Mouse (Mus musculus): ENCODE data around the gene Adat1. TPM values are rescaled to one million over a fixed set of nuclear protein-coding genes. Genes with fewer than 3 reads are reported as not detected.

Adat1 gene
- total RNA-seq, 1 experiment = 11.0 TPM

- H3K4me3 ChIP-seq (ENCODE audit: insufficient read depth in 1 of 2, low read depth in 1 of 2, low read length in 2 of 2, poor library complexity in 1 of 2, severe bottlenecking in 1 of 2) = no peak overlapping the region
- peaks cover 50% of the 10 kb centered on the region for H3K36me3 ChIP-seq (ENCODE audit: control insufficient read depth, insufficient read depth, low read length, poor library complexity, severe bottlenecking)
- TF ChIP-seq CHD2 (IDR thresholded peaks at IDR 0.05; ENCODE audit: low read depth, low read length) (no peak), ZC3H11A (IDR thresholded peaks at IDR 0.05; ENCODE audit: borderline replicate concordance, low read depth, low read length) (no peak), ZNF384 (IDR thresholded peaks at IDR 0.05; ENCODE audit: low read depth, low read length) (no peak), HCFC1 (IDR thresholded peaks at IDR 0.05; ENCODE audit: borderline replicate concordance, insufficient read depth, low read length) (no peak), MAFK (IDR thresholded peaks at IDR 0.05; ENCODE audit: insufficient read depth, low read depth, low read length) (no peak)
- no peak for DNase-seq (ENCODE audit: low read depth, low spot score)
- in situ Hi-C loops (cut with MboI; ENCODE audit: low sequenced_read_pairs in 2 of 2, unreplicated experiment in 2 of 2) = no loop called here
- H3K4me1 ChIP-seq (ENCODE audit: control insufficient read depth in 2 of 2, insufficient read depth in 2 of 2, low read length in 2 of 2, poor library complexity in 1 of 2) = peaks cover 0 to 2% of the 10 kb centered on the region in 2 experiments; a peak in 1 of 4 replicates
- no peaks in the 10 kb centered on the region for H3K9me3 ChIP-seq (ENCODE audit: control insufficient read depth, insufficient read depth, low read depth, low read length)
- no peak overlapping the region for H3K27ac ChIP-seq (ENCODE audit: insufficient read depth, low read depth, low read length, poor library complexity, severe bottlenecking)
- no peak overlapping the region for H3K9ac ChIP-seq (ENCODE audit: insufficient read depth, low read depth, low read length, poor library complexity, severe bottlenecking)
Observed at GRCm38 (mm10) chr8:111982116-111982515, 10.0 kb downstream of the Adat1 start.

GRCm38 (mm10) chr8:111978147-111978546 lies 14.0 kb downstream of the Adat1 start:
- TF ChIP-seq CHD2 (IDR thresholded peaks at IDR 0.05; ENCODE audit: low read depth, low read length) (no peak), ZC3H11A (IDR thresholded peaks at IDR 0.05; ENCODE audit: borderline replicate concordance, low read depth, low read length) (no peak), HCFC1 (IDR thresholded peaks at IDR 0.05; ENCODE audit: borderline replicate concordance, insufficient read depth, low read length) (no peak), MAFK (IDR thresholded peaks at IDR 0.05; ENCODE audit: insufficient read depth, low read depth, low read length) (no peak), ZNF384 (IDR thresholded peaks at IDR 0.05; ENCODE audit: low read depth, low read length) (no peak)
- H3K4me3 ChIP-seq (ENCODE audit: insufficient read depth in 1 of 2, low read depth in 1 of 2, low read length in 2 of 2, poor library complexity in 1 of 2, severe bottlenecking in 1 of 2) = no peak overlapping the region
- no peak overlapping the region for H3K27ac ChIP-seq (ENCODE audit: insufficient read depth, low read depth, low read length, poor library complexity, severe bottlenecking)
- H3K36me3 ChIP-seq (ENCODE audit: control insufficient read depth, insufficient read depth, low read length, poor library complexity, severe bottlenecking) = peaks cover 53% of the 10 kb centered on the region
- peaks cover 0 to 3% of the 10 kb centered on the region in 2 experiments; a peak in 1 of 4 replicates for H3K4me1 ChIP-seq (ENCODE audit: control insufficient read depth in 2 of 2, insufficient read depth in 2 of 2, low read length in 2 of 2, poor library complexity in 1 of 2)
- H3K9me3 ChIP-seq (ENCODE audit: control insufficient read depth, insufficient read depth, low read depth, low read length) = no peaks in the 10 kb centered on the region
- in situ Hi-C loops (cut with MboI; ENCODE audit: low sequenced_read_pairs in 2 of 2, unreplicated experiment in 2 of 2) = no loop called here
- no peak overlapping the region for H3K9ac ChIP-seq (ENCODE audit: insufficient read depth, low read depth, low read length, poor library complexity, severe bottlenecking)
- DNase-seq (ENCODE audit: low read depth, low spot score) = no peak

- peaks cover 48% of the 10 kb centered on the region for H3K36me3 ChIP-seq (ENCODE audit: control insufficient read depth, insufficient read depth, low read length, poor library complexity, severe bottlenecking)
- DNase-seq (ENCODE audit: low read depth, low spot score) = no peak
- no peak for TF ChIP-seq CHD2 (IDR thresholded peaks at IDR 0.05; ENCODE audit: low read depth, low read length)
- TF ChIP-seq HCFC1 (IDR thresholded peaks at IDR 0.05; ENCODE audit: borderline replicate concordance, insufficient read depth, low read length) = no peak
- TF ChIP-seq ZC3H11A (IDR thresholded peaks at IDR 0.05; ENCODE audit: borderline replicate concordance, low read depth, low read length) = no peak
- no peak for TF ChIP-seq MAFK (IDR thresholded peaks at IDR 0.05; ENCODE audit: insufficient read depth, low read depth, low read length)
- no peak for TF ChIP-seq ZNF384 (IDR thresholded peaks at IDR 0.05; ENCODE audit: low read depth, low read length)
- H3K4me3 ChIP-seq (ENCODE audit: insufficient read depth in 1 of 2, low read depth in 1 of 2, low read length in 2 of 2, poor library complexity in 1 of 2, severe bottlenecking in 1 of 2) = no peak overlapping the region
- no peak overlapping the region for H3K9ac ChIP-seq (ENCODE audit: insufficient read depth, low read depth, low read length, poor library complexity, severe bottlenecking)
- 0 out of 4 replicates have a peak, but pooled peaks cover 0 to 1% of the 10 kb centered on the region in 2 experiments for H3K4me1 ChIP-seq (ENCODE audit: control insufficient read depth in 2 of 2, insufficient read depth in 2 of 2, low read length in 2 of 2, poor library complexity in 1 of 2)
- in situ Hi-C loops (cut with MboI; ENCODE audit: low sequenced_read_pairs in 2 of 2, unreplicated experiment in 2 of 2) = no loop called here
- H3K9me3 ChIP-seq (ENCODE audit: control insufficient read depth, insufficient read depth, low read depth, low read length) = no peaks in the 10 kb centered on the region
- H3K27ac ChIP-seq (ENCODE audit: insufficient read depth, low read depth, low read length, poor library complexity, severe bottlenecking) = no peak overlapping the region
Observed at GRCm38 (mm10) chr8:111976326-111976725, 15.8 kb downstream of the Adat1 start.

GRCm38 (mm10) chr8:111975706-111976105 lies 16.4 kb downstream of the Adat1 start:
- Histone ChIP-seq H3K36me3 (ENCODE audit: control insufficient read depth, insufficient read depth, low read length, poor library complexity, severe bottlenecking) (peaks cover 47% of the 10 kb centered on the region), H3K4me1 (ENCODE audit: control insufficient read depth in 2 of 2, insufficient read depth in 2 of 2, low read length in 2 of 2, poor library complexity in 1 of 2) (0 out of 4 replicates have a peak, but pooled peaks cover 0 to 1% of the 10 kb centered on the region in 2 experiments), H3K4me3 (ENCODE audit: insufficient read depth in 1 of 2, low read depth in 1 of 2, low read length in 2 of 2, poor library complexity in 1 of 2, severe bottlenecking in 1 of 2) (no peak overlapping the region), H3K9ac (ENCODE audit: insufficient read depth, low read depth, low read length, poor library complexity, severe bottlenecking) (no peak overlapping the region), H3K9me3 (ENCODE audit: control insufficient read depth, insufficient read depth, low read depth, low read length) (no peaks in the 10 kb centered on the region), H3K27ac (ENCODE audit: insufficient read depth, low read depth, low read length, poor library complexity, severe bottlenecking) (no peak overlapping the region)
- in situ Hi-C loops (cut with MboI; ENCODE audit: low sequenced_read_pairs in 2 of 2, unreplicated experiment in 2 of 2) = no loop called here
- no peak for DNase-seq (ENCODE audit: low read depth, low spot score)
- TF ChIP-seq ZC3H11A (IDR thresholded peaks at IDR 0.05; ENCODE audit: borderline replicate concordance, low read depth, low read length) (no peak), ZNF384 (IDR thresholded peaks at IDR 0.05; ENCODE audit: low read depth, low read length) (no peak), CHD2 (IDR thresholded peaks at IDR 0.05; ENCODE audit: low read depth, low read length) (no peak), HCFC1 (IDR thresholded peaks at IDR 0.05; ENCODE audit: borderline replicate concordance, insufficient read depth, low read length) (no peak), MAFK (IDR thresholded peaks at IDR 0.05; ENCODE audit: insufficient read depth, low read depth, low read length) (no peak)

All from ES-E14 (cell line).